Mouse (Mus musculus) olfactory bulb, adult 2 months (tissue): Measurements from ENCODE around the gene Rab8b.

Experiments used
- CTCF ChIP-seq: fragments of 200-500 bp; IDR thresholded peaks from 2 replicates; pipeline ENCODE4 v1.5.1; 2012; ENCODE audit warnings: low read depth, mild to moderate bottlenecking, low read length, moderate library complexity; ENCODE audit not compliant: insufficient read depth
- POLR2A ChIP-seq: fragments of 200-500 bp; IDR thresholded peaks from 2 replicates; pipeline ENCODE4 v1.6.1; 2012; ENCODE audit warnings: mild to moderate bottlenecking, low read depth, low read length, moderate library complexity; ENCODE audit not compliant: insufficient read depth

- TF ChIP-seq POLR2A (no peak), CTCF (no peak)
Observed at GRCm38 (mm10) chr9:66909922-66910321, 9.6 kb downstream of the Rab8b start.
